Mouse (Mus musculus): ENCODE data around the gene Irak4. TPM values are rescaled to one million over a fixed set of nuclear protein-coding genes. Genes with fewer than 3 reads are reported as not detected.

Irak4 gene
- polyA plus RNA-seq, 1 experiment from 2014 or later = 6.1 TPM

DNA sequence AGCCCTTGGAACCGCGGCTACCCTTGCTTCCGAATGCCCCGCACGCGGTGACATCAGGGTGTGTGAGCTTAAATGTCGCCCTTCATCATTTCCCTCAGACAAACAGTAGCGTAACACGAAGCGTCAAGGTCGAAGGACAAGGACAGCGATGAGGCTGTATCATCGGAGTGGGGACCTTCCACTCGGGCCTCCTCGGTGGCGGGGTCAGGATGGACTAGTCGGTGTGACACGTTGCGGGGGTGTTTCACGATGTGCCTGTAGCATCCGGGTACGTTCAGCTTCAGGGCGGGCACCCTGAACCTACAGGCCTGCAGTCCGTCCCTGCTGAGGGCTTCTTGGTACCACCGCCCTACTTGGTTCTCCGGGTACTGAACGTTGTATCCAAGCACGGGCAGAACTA is 20.2 kb upstream of the Irak4 start:
- no peak overlapping the region for H3K4me3 ChIP-seq (ENCODE audit: low read depth, low read length)
- DNase-seq (ENCODE audit: low spot score) (no peak), ATAC-seq (replicated peaks; ENCODE audit: low FRiP score) (no peak)
- no peaks in the 10 kb centered on the region for H3K9me3 ChIP-seq (ENCODE audit: control insufficient read depth, low read length)
- no peaks in the 10 kb centered on the region for H3K4me1 ChIP-seq (replicated peaks; ENCODE audit: control insufficient read depth, insufficient read depth, low read length)
- no peak overlapping the region for H3K4me2 ChIP-seq
- WGBS = 85% methylated on average over 28 of the region's 28 CpGs
- H3K27ac ChIP-seq (ENCODE audit: low read depth, low read length) = no peak overlapping the region
- no peaks in the 10 kb centered on the region for H3K27me3 ChIP-seq (replicated peaks; ENCODE audit: control insufficient read depth, insufficient read depth, low read length)
- H3K9ac ChIP-seq (ENCODE audit: low read depth, low read length) = no peak overlapping the region
- peaks cover 4% of the 10 kb centered on the region; the same call in 1 of the 2 replicates for H3K36me3 ChIP-seq (ENCODE audit: control insufficient read depth, insufficient read depth, low read length)

- Histone ChIP-seq H3K4me1 (replicated peaks; ENCODE audit: control insufficient read depth, insufficient read depth, low read length) (no peaks in the 10 kb centered on the region), H3K9ac (ENCODE audit: low read depth, low read length) (no peak overlapping the region), H3K4me2 (no peak overlapping the region), H3K27me3 (replicated peaks; ENCODE audit: control insufficient read depth, insufficient read depth, low read length) (no peaks in the 10 kb centered on the region), H3K9me3 (ENCODE audit: control insufficient read depth, low read length) (no peaks in the 10 kb centered on the region), H3K4me3 (ENCODE audit: low read depth, low read length) (no peak overlapping the region), H3K36me3 (ENCODE audit: control insufficient read depth, insufficient read depth, low read length) (peaks cover 4% of the 10 kb centered on the region; the same call in 1 of the 2 replicates), H3K27ac (ENCODE audit: low read depth, low read length) (no peak overlapping the region)
- ATAC-seq (replicated peaks; ENCODE audit: low FRiP score) = no peak
- no peak for DNase-seq (ENCODE audit: low spot score)
- 88% methylated on average over 12 of the region's 12 CpGs for WGBS
These were observed 18.5 kb upstream of the Irak4 start for GRCm38 (mm10) chr15:94524956-94525355.

GRCm38 (mm10) chr15:94530519-94530918 is 12.9 kb upstream of the Irak4 start:
- 80% methylated on average over 3 of the region's 3 CpGs for WGBS
- Histone ChIP-seq H3K4me3 (ENCODE audit: low read depth, low read length) (no peak overlapping the region), H3K36me3 (ENCODE audit: control insufficient read depth, insufficient read depth, low read length) (peaks cover 4% of the 10 kb centered on the region; the same call in 1 of the 2 replicates), H3K4me1 (replicated peaks; ENCODE audit: control insufficient read depth, insufficient read depth, low read length) (no peaks in the 10 kb centered on the region), H3K9me3 (ENCODE audit: control insufficient read depth, low read length) (no peaks in the 10 kb centered on the region), H3K9ac (ENCODE audit: low read depth, low read length) (no peak overlapping the region), H3K27me3 (replicated peaks; ENCODE audit: control insufficient read depth, insufficient read depth, low read length) (no peaks in the 10 kb centered on the region), H3K4me2 (no peak overlapping the region), H3K27ac (ENCODE audit: low read depth, low read length) (no peak overlapping the region)
- DNase-seq (ENCODE audit: low spot score) = no peak
- ATAC-seq (replicated peaks; ENCODE audit: low FRiP score) = no peak

DNA sequence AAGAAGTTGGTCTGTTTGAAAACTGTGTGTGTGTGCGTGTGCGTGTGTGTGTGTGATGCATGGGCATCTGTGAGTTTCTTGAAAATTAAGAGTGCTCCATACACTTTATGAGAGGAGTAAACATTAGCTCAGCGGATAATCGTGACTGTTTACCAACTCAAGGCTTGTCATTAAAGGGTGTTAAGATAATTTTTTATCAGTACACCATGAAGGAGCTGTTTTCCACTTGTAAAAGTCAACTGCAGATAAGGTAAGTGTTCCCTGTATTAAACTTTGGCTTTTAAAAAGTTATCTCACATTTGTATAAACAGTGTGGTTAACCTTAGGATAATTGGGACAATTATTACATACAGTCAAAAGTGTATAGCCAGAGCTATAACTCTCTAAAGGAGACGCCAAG is 11.1 kb upstream of the Irak4 start:
- no peaks in the 10 kb centered on the region for H3K27me3 ChIP-seq (replicated peaks; ENCODE audit: control insufficient read depth, insufficient read depth, low read length)
- no peak overlapping the region for H3K9ac ChIP-seq (ENCODE audit: low read depth, low read length)
- DNase-seq (ENCODE audit: low spot score) = no peak
- no peaks in the 10 kb centered on the region for H3K4me1 ChIP-seq (replicated peaks; ENCODE audit: control insufficient read depth, insufficient read depth, low read length)
- no peak overlapping the region for H3K4me3 ChIP-seq (ENCODE audit: low read depth, low read length)
- no peak overlapping the region for H3K27ac ChIP-seq (ENCODE audit: low read depth, low read length)
- 73% methylated on average over 5 of the region's 5 CpGs for WGBS
- no peaks in the 10 kb centered on the region for H3K9me3 ChIP-seq (ENCODE audit: control insufficient read depth, low read length)
- no peak for ATAC-seq (replicated peaks; ENCODE audit: low FRiP score)
- H3K36me3 ChIP-seq (ENCODE audit: control insufficient read depth, insufficient read depth, low read length) = peaks cover 4% of the 10 kb centered on the region; the same call in 1 of the 2 replicates
- no peak overlapping the region for H3K4me2 ChIP-seq

DNA sequence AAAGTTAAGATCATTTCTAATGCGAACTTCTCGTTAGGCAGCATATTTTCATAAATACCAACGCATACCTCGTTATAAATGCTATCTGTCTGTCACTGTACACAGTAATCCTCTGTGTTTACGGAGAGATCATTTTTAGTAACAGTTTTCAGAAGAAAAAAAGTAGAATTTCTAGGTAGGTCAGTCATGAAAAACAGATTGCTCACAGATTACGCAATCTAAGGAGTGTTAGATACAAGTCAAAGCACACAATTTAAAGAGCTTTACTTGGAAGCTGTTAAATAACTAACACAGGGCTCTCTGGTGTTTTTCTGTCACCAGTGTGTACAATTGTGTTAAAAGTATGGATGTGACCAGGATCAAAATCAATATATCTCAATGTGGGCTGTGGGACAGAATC is 10.5 kb upstream of the Irak4 start:
- H3K4me2 ChIP-seq = no peak overlapping the region
- H3K36me3 ChIP-seq (ENCODE audit: control insufficient read depth, insufficient read depth, low read length) = peaks cover 4% of the 10 kb centered on the region; the same call in 1 of the 2 replicates
- 87% methylated on average over 6 of the region's 6 CpGs for WGBS
- H3K27ac ChIP-seq (ENCODE audit: low read depth, low read length) = no peak overlapping the region
- no peak overlapping the region for H3K4me3 ChIP-seq (ENCODE audit: low read depth, low read length)
- DNase-seq (ENCODE audit: low spot score) = no peak
- no peaks in the 10 kb centered on the region for H3K27me3 ChIP-seq (replicated peaks; ENCODE audit: control insufficient read depth, insufficient read depth, low read length)
- H3K9me3 ChIP-seq (ENCODE audit: control insufficient read depth, low read length) = no peaks in the 10 kb centered on the region
- no peaks in the 10 kb centered on the region for H3K4me1 ChIP-seq (replicated peaks; ENCODE audit: control insufficient read depth, insufficient read depth, low read length)
- no peak overlapping the region for H3K9ac ChIP-seq (ENCODE audit: low read depth, low read length)
- ATAC-seq (replicated peaks; ENCODE audit: low FRiP score) = no peak

- H3K36me3 ChIP-seq (ENCODE audit: control insufficient read depth, insufficient read depth, low read length) = peaks cover 4% of the 10 kb centered on the region; the same call in 1 of the 2 replicates
- ATAC-seq (replicated peaks; ENCODE audit: low FRiP score) = no peak
- H3K9ac ChIP-seq (ENCODE audit: low read depth, low read length) = no peak overlapping the region
- DNase-seq (ENCODE audit: low spot score) = no peak
- H3K27ac ChIP-seq (ENCODE audit: low read depth, low read length) = no peak overlapping the region
- no peaks in the 10 kb centered on the region for H3K27me3 ChIP-seq (replicated peaks; ENCODE audit: control insufficient read depth, insufficient read depth, low read length)
- no peak overlapping the region for H3K4me2 ChIP-seq
- H3K9me3 ChIP-seq (ENCODE audit: control insufficient read depth, low read length) = no peaks in the 10 kb centered on the region
- H3K4me1 ChIP-seq (replicated peaks; ENCODE audit: control insufficient read depth, insufficient read depth, low read length) = no peaks in the 10 kb centered on the region
- H3K4me3 ChIP-seq (ENCODE audit: low read depth, low read length) = no peak overlapping the region
- WGBS = 80% methylated on average over 7 of the region's 7 CpGs
These were observed 7.9 kb upstream of the Irak4 start for GRCm38 (mm10) chr15:94535521-94535920.

GRCm38 (mm10) chr15:94539296-94539695 is 4.1 kb upstream of the Irak4 start:
- H3K9ac ChIP-seq (ENCODE audit: low read depth, low read length) = no peak overlapping the region
- no peaks in the 10 kb centered on the region for H3K4me1 ChIP-seq (replicated peaks; ENCODE audit: control insufficient read depth, insufficient read depth, low read length)
- no peaks in the 10 kb centered on the region for H3K36me3 ChIP-seq (ENCODE audit: control insufficient read depth, insufficient read depth, low read length)
- no peak overlapping the region for H3K4me3 ChIP-seq (ENCODE audit: low read depth, low read length)
- no peak overlapping the region for H3K27ac ChIP-seq (ENCODE audit: low read depth, low read length)
- ATAC-seq (replicated peaks; ENCODE audit: low FRiP score) = no peak
- WGBS = 94% methylated on average over 3 of the region's 3 CpGs
- DNase-seq (ENCODE audit: low spot score) = no peak
- H3K27me3 ChIP-seq (replicated peaks; ENCODE audit: control insufficient read depth, insufficient read depth, low read length) = no peaks in the 10 kb centered on the region
- no peak overlapping the region for H3K4me2 ChIP-seq
- H3K9me3 ChIP-seq (ENCODE audit: control insufficient read depth, low read length) = no peaks in the 10 kb centered on the region

GRCm38 (mm10) chr15:94542567-94543408 is 655 bp upstream of the Irak4 start:
- peak overlapping the region; percentile 73 for H3K9ac ChIP-seq (ENCODE audit: low read depth, low read length)
- H3K4me1 ChIP-seq (replicated peaks; ENCODE audit: control insufficient read depth, insufficient read depth, low read length) = no peaks in the 10 kb centered on the region
- no peaks in the 10 kb centered on the region for H3K36me3 ChIP-seq (ENCODE audit: control insufficient read depth, insufficient read depth, low read length)
- DNase-seq (ENCODE audit: low spot score) (no peak), ATAC-seq (replicated peaks; ENCODE audit: low FRiP score) (peak; percentile 82)
- no peaks in the 10 kb centered on the region for H3K9me3 ChIP-seq (ENCODE audit: control insufficient read depth, low read length)
- peak overlapping the region; percentile 77 for H3K4me2 ChIP-seq
- 9% methylated on average over 22 of the region's 22 CpGs for WGBS
- peak overlapping the region; percentile 84 for H3K4me3 ChIP-seq (ENCODE audit: low read depth, low read length)
- no peaks in the 10 kb centered on the region for H3K27me3 ChIP-seq (replicated peaks; ENCODE audit: control insufficient read depth, insufficient read depth, low read length)
- peak overlapping the region; percentile 43; the same call in 1 of the 2 replicates for H3K27ac ChIP-seq (ENCODE audit: low read depth, low read length)
